Comparison of ENCODE assay signal across 21 mouse cellular contexts in the genomic region with DNA sequence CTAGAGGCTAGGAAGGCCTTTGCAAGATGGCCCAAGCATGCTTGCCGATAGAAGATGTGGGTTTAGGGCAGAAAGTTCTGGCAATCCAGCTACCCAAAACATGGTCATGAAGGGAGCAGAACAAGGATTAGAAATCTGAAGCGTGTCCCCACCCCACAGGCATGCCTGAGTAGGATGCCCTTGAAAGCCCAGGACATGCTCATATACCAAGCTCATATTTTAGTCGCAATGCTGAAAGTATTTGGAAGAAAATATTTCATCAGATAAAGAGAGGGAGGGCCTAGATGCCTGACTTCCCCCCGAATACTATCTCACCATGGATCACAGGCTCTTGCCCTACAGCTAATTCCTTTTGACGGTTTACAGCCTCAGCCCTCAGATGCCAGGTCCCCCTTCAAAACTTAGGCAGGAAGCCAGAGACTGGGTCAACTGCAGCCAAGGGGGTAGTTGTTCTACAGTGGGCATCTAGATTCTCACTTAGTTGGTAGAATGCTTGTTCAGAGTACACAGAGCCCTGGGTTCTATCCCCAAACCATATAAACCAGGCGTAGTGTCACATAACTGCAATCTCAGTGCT. TPM values are rescaled to one million over a fixed set of nuclear protein-coding genes. Genes with fewer than 3 reads are reported as not detected.
A peak's percentile ranks its signal among the peaks of the same experiment; 100 is the strongest.
DNase-seq lines count a peak whose midpoint lies in the region; ATAC-seq and TF ChIP-seq lines count a peak whose summit lies in the region.
"Had no signal": no experiment of that assay in that cellular context is flagged by ENCODE, and none has a peak within 500 bp of the region (broad histone marks: within the 10 kb centered on the region; RNA-seq: fewer than 3 reads in every experiment).

No protein-coding gene starts in this region.

- no peak overlapping the region for H3K4me2 ChIP-seq in kidney, embryonic 14.5 days (replicated peaks; ENCODE audit: low read depth, low read length)
- no peak overlapping the region for H3K4me2 ChIP-seq in lung, postnatal 0 days (replicated peaks; ENCODE audit: low read depth, low read length)
- no peak overlapping the region for H3K4me2 ChIP-seq in embryonic facial prominence, embryonic 13.5 days
- no peak overlapping the region for H3K4me2 ChIP-seq in limb, embryonic 15.5 days
- no peak overlapping the region for H3K4me2 ChIP-seq in hindbrain, embryonic 11.5 days (replicated peaks; ENCODE audit: low read depth, low read length)
- H3K4me2 ChIP-seq: forebrain, embryonic 15.5 days; heart, embryonic 13.5 days; hindbrain, embryonic 12.5 days; midbrain, embryonic 12.5 days had no signal

- no peak overlapping the region for H3K4me3 ChIP-seq in kidney, embryonic 14.5 days (ENCODE audit: low read length)
- H3K4me3 ChIP-seq in lung, postnatal 0 days (ENCODE audit: low read depth, low read length): no peak overlapping the region
- H3K4me3 ChIP-seq in embryonic facial prominence, embryonic 13.5 days: no peak overlapping the region
- H3K4me3 ChIP-seq in limb, embryonic 15.5 days: no peak overlapping the region
- no peak overlapping the region for H3K4me3 ChIP-seq in hindbrain, embryonic 11.5 days (ENCODE audit: low read depth, low read length)
- H3K4me3 ChIP-seq: forebrain, embryonic 15.5 days; heart, adult 2 months; heart, embryonic 13.5 days; hindbrain, embryonic 12.5 days; midbrain, embryonic 12.5 days had no signal

- peaks cover 2% of the 10 kb centered on the region; the same call in 1 of the 2 replicates for H3K9me3 ChIP-seq in kidney, embryonic 14.5 days (ENCODE audit: control insufficient read depth, low read length)
- H3K9me3 ChIP-seq in lung, postnatal 0 days (ENCODE audit: low read length): no peaks in the 10 kb centered on the region
- peaks cover 6% of the 10 kb centered on the region; the same call in 1 of the 2 replicates for H3K9me3 ChIP-seq in embryonic facial prominence, embryonic 13.5 days
- H3K9me3 ChIP-seq in limb, embryonic 15.5 days: no peaks in the 10 kb centered on the region
- no peaks in the 10 kb centered on the region for H3K9me3 ChIP-seq in hindbrain, embryonic 11.5 days (ENCODE audit: control insufficient read depth, low read length)
- H3K9me3 ChIP-seq: forebrain, embryonic 15.5 days; hindbrain, embryonic 12.5 days; midbrain, embryonic 12.5 days had no signal

- WGBS in kidney, embryonic 14.5 days: 72% methylated on average over 6 of the region's 6 CpGs
- WGBS in lung, postnatal 0 days: 53% methylated on average over 6 of the region's 6 CpGs
- 51% methylated on average over 6 of the region's 6 CpGs for WGBS in embryonic facial prominence, embryonic 13.5 days
- 62% methylated on average over 6 of the region's 6 CpGs for WGBS in limb, embryonic 15.5 days
- 89% methylated on average over 6 of the region's 6 CpGs for WGBS in hindbrain, embryonic 11.5 days

- H3K27me3 ChIP-seq in kidney, embryonic 14.5 days (ENCODE audit: control insufficient read depth, insufficient read depth, low read length): no peaks in the 10 kb centered on the region
- no peaks in the 10 kb centered on the region for H3K27me3 ChIP-seq in lung, postnatal 0 days (replicated peaks; ENCODE audit: insufficient read depth, low read length)
- no peaks in the 10 kb centered on the region for H3K27me3 ChIP-seq in embryonic facial prominence, embryonic 13.5 days
- H3K27me3 ChIP-seq in limb, embryonic 15.5 days: no peaks in the 10 kb centered on the region
- no peaks in the 10 kb centered on the region for H3K27me3 ChIP-seq in hindbrain, embryonic 11.5 days (ENCODE audit: control insufficient read depth, insufficient read depth, low read length)
- H3K27me3 ChIP-seq: forebrain, embryonic 15.5 days; heart, embryonic 13.5 days; hindbrain, embryonic 12.5 days had no signal

- ATAC-seq in kidney, embryonic 14.5 days (ENCODE audit: low FRiP score, low TSS enrichment): no peak
- peak; percentile 55 for ATAC-seq in lung, postnatal 0 days
- no peak for ATAC-seq in embryonic facial prominence, embryonic 13.5 days (ENCODE audit: insufficient number of reproducible peaks, insufficient read depth, low FRiP score, low TSS enrichment, low read depth)
- no peak for ATAC-seq in limb, embryonic 15.5 days (ENCODE audit: insufficient number of reproducible peaks, low FRiP score, low TSS enrichment, low read depth)
- no peak for ATAC-seq in hindbrain, embryonic 11.5 days (ENCODE audit: low FRiP score)
- ATAC-seq: forebrain, embryonic 15.5 days had no signal

- TF ChIP-seq CTCF in lung, postnatal 0 days (IDR thresholded peaks at IDR 0.05): no peak

- no peak overlapping the region for H3K9ac ChIP-seq in kidney, embryonic 14.5 days (ENCODE audit: low read depth, low read length)
- H3K9ac ChIP-seq in lung, postnatal 0 days (replicated peaks; ENCODE audit: low read depth): no peak overlapping the region
- H3K9ac ChIP-seq in embryonic facial prominence, embryonic 13.5 days: no peak overlapping the region
- no peak overlapping the region for H3K9ac ChIP-seq in limb, embryonic 15.5 days
- no peak overlapping the region for H3K9ac ChIP-seq in hindbrain, embryonic 11.5 days (ENCODE audit: low read depth, low read length)
- H3K9ac ChIP-seq: forebrain, embryonic 15.5 days; heart, embryonic 13.5 days; hindbrain, embryonic 12.5 days; midbrain, embryonic 12.5 days had no signal

- H3K36me3 ChIP-seq in kidney, embryonic 14.5 days (ENCODE audit: control insufficient read depth, insufficient read depth, low read length): no peaks in the 10 kb centered on the region
- no peaks in the 10 kb centered on the region for H3K36me3 ChIP-seq in lung, postnatal 0 days (ENCODE audit: insufficient read depth, low read length)
- H3K36me3 ChIP-seq in embryonic facial prominence, embryonic 13.5 days: peaks cover 12% of the 10 kb centered on the region; the same call in 1 of the 2 replicates
- H3K36me3 ChIP-seq in limb, embryonic 15.5 days: peaks cover 4% of the 10 kb centered on the region; the same call in 1 of the 2 replicates
- H3K36me3 ChIP-seq in hindbrain, embryonic 11.5 days (ENCODE audit: control insufficient read depth, insufficient read depth, low read length): no peaks in the 10 kb centered on the region
- H3K36me3 ChIP-seq: forebrain, embryonic 15.5 days; hindbrain, embryonic 12.5 days; midbrain, embryonic 12.5 days had no signal

- DNase-seq in kidney, postnatal 4 days: no peak
- peak; percentile 17 for DNase-seq in lung, postnatal 0 days (ENCODE audit: low spot score)
- no peak for DNase-seq in lung, adult 18-20 months
- no peak for DNase-seq in ovary, postnatal 14 days (ENCODE audit: low spot score)
- no peak for DNase-seq in hindbrain, embryonic 11.5 days (ENCODE audit: low spot score)
- DNase-seq: adrenal gland, postnatal 10 days; cerebellum, adult 2 months; gastrocnemius, postnatal 25 days; heart, adult 2 months; heart, postnatal 14 days; kidney, postnatal 10 days; lung, postnatal 10 days; right cerebral cortex, postnatal 14 days; thymus, postnatal 14 days had no signal

- peak overlapping the region; percentile 51; the same call in 1 of the 2 replicates for H3K27ac ChIP-seq in kidney, embryonic 14.5 days (ENCODE audit: low read depth, low read length)
- H3K27ac ChIP-seq in lung, postnatal 0 days (ENCODE audit: low read length): no peak overlapping the region
- H3K27ac ChIP-seq in embryonic facial prominence, embryonic 13.5 days: peak overlapping the region; percentile 87
- H3K27ac ChIP-seq in limb, embryonic 15.5 days: peak overlapping the region; percentile 78
- H3K27ac ChIP-seq in hindbrain, embryonic 11.5 days (ENCODE audit: low read depth, low read length): no peak overlapping the region
- H3K27ac ChIP-seq: forebrain, embryonic 15.5 days; heart, adult 2 months; heart, embryonic 13.5 days; hindbrain, embryonic 12.5 days; midbrain, embryonic 12.5 days had no signal

- TF ChIP-seq EP300 in lung, postnatal 0 days (IDR thresholded peaks at IDR 0.05): peak; percentile 13; the same call in 1 of the 2 replicates

- H3K4me1 ChIP-seq in kidney, embryonic 14.5 days (ENCODE audit: control insufficient read depth, insufficient read depth, low read length): peaks cover 20% of the 10 kb centered on the region
- H3K4me1 ChIP-seq in lung, postnatal 0 days (ENCODE audit: insufficient read depth, low read depth, low read length): peaks cover 28% of the 10 kb centered on the region
- peaks cover 67% of the 10 kb centered on the region for H3K4me1 ChIP-seq in embryonic facial prominence, embryonic 13.5 days
- H3K4me1 ChIP-seq in limb, embryonic 15.5 days: peaks cover 61% of the 10 kb centered on the region
- H3K4me1 ChIP-seq in hindbrain, embryonic 11.5 days (replicated peaks; ENCODE audit: control insufficient read depth, insufficient read depth, low read length): no peaks in the 10 kb centered on the region
- H3K4me1 ChIP-seq: forebrain, embryonic 15.5 days; midbrain, embryonic 12.5 days had no signal

RNA-seq across cellular contexts. Expression of a gene that starts 7.8 kb away (rescaled TPM):
- 10.8 and 27.2 TPM in 2 replicates for polyA plus RNA-seq in kidney, embryonic 14.5 days (2014; fragmentation: Nextera tagmentation; extraction: Ambion mirVana)
- polyA plus RNA-seq in lung, postnatal 0 days (2015; fragmentation: Nextera tagmentation; extraction: Ambion mirVana): 62.2 and 68.0 TPM in 2 replicates
- polyA plus RNA-seq in embryonic facial prominence, embryonic 13.5 days (2015; fragmentation: Nextera tagmentation; extraction: Ambion mirVana): 27.0 and 33.3 TPM in 2 replicates
- 65.2 and 69.0 TPM in 2 replicates for polyA plus RNA-seq in limb, embryonic 15.5 days (2015; fragmentation: Nextera tagmentation; extraction: Ambion mirVana)
- 8.8 and 10.9 TPM in 2 replicates for polyA plus RNA-seq in hindbrain, embryonic 11.5 days (2014; fragmentation: Nextera tagmentation; extraction: Ambion mirVana)

Comparison
In these comparisons a context has a peak if more than half of its experiments do, and no peak if none do; other contexts are left out.
1. H3K27ac ChIP-seq: peak in kidney, embryonic 14.5 days (single experiment), embryonic facial prominence, embryonic 13.5 days (single experiment) and limb, embryonic 15.5 days (single experiment); none in lung, postnatal 0 days (single experiment) and hindbrain, embryonic 11.5 days (single experiment).